Mouse (Mus musculus) T-cell, adult 2 months (primary cell): ENCODE measurements around the gene Eml6.
"Not testable (repeated sequence)": the region's sequence is repeated elsewhere in the genome, so short reads cannot be mapped to it uniquely, and the experiment has no call there.

Experiments
- DNase-seq: peaks from one replicate; pipeline ENCODE4 v3.0.0; 2022; ENCODE audit warnings: low spot score

The Eml6 gene

DNA sequence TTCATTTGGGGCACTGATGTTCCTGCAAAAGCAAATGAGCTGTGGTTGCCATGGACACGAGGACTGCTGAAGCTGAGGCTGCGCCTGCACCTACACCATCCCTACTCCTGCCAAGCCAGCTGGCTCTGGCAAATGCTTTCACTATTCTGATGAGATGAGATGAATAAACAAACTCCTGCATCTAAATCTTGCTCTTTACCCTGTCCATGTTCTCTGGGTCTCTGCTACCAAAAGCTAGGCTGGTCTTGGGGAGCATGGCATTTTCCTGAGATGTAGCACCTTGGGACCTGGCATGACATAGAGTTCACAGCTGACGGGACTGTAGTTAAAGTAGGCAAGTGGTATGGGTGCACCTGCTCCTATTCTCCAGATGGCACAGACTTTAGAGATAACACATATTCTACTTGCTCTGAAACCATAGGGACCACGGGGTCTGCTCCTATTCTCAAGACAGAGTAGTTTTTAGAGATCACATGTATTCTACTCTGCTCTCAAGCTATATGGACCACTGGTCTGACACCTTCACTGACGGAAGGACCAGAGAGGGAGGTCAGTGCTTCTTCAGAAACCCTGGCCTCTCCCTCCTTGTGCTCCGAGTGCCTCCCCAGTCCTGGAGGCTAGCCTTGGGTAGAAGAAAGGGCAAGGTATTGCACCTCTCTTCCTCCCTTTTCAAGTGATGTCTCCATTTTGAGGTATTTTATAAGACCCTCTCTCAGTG is 236.8 kb downstream of the Eml6 start:
- no peak for DNase-seq

DNA sequence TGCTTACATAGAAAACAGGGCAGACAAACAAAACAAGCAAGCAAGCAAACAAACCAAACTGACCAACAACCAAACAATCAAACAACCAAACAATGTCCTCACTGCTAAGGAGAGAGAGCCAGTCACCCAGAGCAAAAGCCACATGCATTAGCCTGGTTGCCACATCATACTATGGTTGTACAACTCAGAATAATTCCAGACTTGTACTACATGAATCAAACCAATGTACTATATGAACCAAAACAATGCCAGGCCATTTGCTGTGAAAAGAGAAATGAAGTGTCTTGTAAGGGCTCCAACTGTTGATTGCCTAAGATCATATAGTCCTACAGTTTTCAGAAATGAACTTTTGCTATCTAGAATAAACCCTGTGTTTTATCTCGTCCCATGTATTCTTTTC is 237.3 kb downstream of the Eml6 start:
- DNase-seq: no peak

DNA sequence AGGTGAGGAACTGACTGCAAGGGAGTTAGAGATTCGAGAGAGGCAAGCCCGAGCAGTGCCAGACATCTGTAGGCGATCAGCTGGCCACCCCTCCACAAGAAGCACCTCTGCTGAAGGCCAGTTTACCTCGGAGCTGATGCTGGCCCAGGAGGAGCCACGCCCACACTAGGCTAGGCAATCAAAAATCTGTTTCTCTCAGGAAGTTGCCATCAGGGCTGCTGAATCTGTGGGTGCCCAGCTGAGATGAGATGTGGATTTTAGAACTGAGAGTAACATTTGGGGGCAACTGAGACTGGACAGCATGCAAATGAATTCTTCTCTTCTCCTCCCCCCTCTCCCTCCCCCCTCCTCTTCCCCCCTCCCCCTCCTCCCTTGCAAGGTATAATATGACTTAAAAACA is 238.4 kb downstream of the Eml6 start:
- DNase-seq: no peak

DNA sequence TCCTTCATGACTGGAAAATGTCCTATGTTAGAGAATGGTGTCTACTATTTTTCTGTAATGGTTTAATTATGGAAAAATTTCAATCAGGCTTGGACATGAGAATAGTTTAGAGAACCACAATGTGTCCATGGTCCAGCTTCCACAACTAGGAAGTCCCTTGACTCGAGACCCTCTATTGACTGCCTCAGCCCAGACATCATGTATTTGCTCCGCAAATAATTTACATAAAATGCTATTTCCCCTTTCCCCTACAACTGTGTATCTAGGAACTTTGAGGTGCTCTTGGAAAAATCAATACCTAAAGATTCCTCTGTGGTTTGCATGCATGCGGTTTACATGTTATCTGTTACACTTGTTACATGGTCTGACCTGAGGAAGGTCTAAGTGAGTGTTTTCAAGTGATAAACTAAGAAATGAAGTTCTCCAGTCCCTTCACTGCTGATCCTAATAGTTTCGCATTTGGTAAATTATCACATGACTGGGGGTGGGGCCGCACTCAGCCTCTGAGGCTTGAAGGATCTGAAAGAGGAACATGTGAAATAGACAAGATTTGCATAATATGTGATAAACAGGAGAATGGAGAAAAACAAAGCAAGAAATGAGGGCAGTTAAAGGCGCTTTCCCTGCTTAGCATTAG is 239.1 kb downstream of the Eml6 start:
- DNase-seq: peak; percentile 2

DNA sequence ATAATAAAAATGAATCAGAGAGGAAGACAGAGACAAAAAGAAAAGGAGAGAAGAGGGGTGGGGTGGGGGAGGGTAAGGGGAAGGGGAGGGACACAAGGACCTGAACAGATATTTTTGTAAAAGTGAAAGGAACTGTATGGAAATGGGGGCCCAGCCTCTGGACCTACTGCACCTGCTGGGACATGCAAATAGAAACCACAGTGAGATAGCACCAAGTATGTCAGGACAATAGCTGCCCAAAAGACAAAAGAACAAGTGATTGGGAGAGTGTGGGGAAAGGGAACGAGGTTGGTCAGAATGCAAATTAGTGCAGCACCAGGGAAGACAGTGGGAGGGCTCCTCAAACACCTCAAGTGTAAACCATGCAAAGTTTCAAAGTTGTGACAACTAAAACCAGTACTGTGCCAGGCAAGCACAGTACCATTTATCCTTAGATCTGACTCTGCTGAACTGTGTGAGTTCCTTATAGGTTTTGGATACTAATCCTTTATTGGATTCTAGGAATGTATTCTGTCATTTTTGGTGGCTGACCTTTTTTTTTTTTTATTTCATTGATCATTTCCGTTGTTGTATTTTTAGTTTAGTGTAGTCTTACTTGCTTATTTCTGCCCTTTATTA is 246.3 kb downstream of the Eml6 start:
- no peak for DNase-seq

DNA sequence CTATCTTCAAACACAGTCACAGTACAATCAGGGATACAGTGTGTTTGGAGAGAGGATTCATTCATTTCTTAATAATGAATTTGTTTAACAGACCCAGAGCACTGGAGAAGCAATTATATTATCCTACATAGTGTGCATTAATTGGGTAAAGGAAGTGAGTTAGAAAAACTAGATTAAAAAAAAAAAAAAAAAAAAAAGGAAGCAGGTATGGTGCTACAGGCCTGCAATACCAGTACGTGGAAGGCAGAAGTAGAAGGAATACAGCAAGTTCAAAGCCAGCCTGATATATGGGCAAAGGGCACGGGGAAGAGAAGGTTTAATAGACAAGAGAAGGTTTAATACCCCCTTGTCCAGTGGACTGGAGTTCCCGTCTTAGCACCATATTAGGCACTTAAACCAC is 246.9 kb downstream of the Eml6 start:
- DNase-seq: no peak

DNA sequence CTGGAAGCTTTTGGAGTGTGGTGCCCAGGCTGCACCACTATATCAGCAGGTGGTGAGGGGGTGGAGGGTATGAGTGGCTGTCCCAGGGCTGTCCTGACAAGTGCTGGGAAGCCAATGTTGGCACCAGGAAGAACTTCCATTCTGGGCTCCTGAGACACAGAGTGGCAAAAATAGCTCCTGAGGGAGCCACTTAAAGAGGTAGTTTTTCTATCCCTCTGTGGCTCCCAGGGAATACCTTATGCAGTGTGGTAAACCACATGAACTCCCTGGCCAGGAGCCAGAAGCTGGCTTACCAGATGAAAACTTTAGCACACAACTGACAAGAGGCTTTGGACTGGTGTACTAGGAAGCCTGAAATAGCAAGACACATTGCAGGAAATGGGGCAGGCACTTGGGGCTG is 247.9 kb downstream of the Eml6 start:
- no peak for DNase-seq

DNA sequence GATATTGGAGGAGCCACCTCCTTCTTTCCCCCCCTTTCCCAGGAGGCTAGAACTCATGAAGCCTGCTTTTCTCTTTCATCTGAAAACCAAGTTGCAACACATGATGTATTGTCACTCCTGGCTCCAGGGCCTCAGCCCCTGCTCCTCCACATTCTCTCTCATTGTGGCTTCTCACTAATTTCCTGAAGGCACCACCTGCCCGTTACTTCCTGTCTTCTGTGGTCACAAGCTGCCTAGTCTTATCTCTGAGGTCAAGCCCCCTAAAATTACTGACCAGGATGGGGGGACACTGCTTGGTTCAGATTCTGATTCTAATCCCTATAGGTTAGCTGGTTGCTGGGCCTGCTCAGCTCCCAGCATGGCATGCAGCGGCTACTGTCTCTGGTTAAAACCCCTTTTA is 251.1 kb downstream of the Eml6 start:
- no peak for DNase-seq

DNA sequence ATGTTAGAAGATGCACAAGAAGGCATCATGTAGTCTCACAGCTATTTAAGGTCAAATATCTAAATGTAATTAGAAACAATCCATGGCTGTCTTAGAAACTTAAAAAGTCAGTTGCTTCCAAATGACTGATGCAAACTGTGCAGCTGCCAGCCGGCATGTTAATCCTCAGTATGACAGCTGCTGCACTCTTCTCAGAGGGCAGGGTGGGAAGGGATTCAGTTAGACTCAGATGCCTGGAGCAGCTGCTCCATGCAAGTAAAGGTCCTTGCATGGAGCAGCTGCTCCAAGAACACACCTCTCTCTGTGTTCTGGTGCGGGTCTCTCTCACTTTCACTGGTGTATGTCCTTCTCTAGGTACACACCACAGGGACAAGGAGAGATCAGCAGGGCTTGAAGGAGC is 251.5 kb downstream of the Eml6 start:
- no peak for DNase-seq

DNA sequence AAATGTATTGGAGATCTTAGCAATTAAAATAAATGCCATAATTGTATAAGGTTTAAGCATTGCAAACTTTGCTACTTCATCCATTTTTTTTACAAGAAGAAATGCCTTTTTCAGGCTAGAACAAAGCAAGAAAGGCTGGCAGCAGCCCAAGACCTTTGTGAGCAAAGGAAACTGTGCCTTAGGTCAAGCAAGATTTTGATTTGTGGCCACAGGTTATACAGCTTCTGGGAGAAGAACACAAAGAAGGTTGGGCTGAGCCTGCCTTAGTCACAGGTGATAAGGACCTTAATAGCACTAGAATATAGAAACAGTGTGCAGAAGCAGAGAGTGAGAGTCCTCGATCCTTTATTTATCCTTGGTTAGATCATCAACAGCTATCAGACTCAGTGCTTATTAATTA is 253.6 kb downstream of the Eml6 start:
- DNase-seq: no peak

DNA sequence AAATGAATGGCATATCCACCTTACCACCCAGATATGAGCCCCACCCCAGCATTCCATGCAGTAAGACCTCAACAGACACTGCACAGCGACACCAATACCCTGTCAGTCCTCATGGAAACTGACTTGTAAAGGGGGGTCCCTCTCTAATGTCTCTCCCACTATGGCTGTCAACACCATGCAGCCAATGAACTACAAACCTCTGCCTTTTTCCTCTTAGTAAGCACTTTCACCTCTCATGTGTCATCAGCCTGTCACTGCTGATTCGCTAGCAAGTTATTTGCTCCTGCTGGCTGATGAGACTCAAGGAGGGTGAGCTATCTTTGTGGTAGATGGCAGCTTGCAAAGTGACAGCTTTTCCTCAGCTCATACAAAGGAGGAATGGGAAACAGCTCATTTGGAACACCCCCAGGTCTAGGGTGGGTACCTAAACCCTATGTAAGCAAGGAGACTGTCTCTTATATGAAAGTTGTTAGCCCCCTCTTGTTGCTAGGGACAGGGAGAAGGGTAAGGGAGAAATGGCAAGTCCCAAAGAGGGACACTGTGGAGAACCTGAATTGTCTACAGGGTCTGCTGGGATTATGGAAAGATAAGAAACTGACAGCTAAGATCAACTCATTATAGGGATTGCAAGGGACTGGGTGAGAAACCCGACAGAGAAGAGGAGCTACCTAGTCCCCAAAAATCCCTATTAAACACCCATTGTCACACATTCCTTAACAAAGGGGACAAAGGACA is 255.0 kb downstream of the Eml6 start:
- DNase-seq: no peak

DNA sequence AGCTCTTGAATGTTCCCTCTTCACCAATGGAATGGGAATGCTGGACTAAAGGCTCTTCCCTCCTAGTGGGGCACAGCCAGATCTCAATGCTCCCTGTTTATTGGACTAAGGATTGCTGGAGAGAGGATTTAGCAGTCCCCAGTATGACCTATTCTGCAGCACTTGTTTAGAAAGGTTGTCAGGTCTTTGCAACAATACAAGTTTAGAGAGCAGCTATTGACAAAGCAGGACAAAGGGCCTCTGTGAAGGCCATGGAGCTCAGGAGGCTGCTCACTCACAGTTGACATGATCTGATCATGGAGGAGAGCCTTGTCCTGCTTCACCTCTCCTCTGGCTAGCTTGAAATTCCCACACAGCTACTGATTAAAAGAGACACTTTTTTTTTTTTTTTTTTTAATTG is 257.3 kb downstream of the Eml6 start:
- DNase-seq: no peak

DNA sequence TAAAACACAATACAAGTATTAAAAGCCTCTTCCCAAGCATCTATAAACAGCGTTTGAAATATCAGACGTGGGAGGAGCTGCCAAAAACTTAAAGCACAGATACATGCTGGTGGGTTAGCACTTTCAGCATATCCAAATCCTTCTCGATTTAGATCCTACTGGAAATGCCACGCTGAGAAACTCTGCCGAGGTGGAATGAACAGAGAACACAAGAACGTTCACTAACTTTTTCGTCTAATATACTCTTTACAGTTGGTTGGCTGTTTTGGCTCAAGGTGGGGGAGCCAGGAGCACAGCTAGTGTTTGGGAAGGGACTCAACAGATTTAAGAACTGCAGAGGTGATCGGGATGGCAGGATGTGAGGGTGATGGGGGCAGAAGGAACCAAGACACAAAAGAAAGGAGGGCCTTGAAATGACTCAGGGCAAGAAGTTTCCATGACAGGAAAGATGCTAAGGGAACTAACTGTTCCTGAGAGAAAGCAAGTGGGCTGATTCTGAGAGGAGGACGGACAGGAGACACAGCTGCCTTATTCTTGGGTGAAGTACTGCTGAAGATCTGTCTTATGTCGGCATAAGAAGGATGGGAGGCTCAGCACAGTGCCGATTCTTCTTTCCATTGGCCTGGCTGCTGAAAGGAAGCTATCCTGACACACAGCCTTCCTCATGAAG is 259.4 kb downstream of the Eml6 start:
- no peak for DNase-seq

DNA sequence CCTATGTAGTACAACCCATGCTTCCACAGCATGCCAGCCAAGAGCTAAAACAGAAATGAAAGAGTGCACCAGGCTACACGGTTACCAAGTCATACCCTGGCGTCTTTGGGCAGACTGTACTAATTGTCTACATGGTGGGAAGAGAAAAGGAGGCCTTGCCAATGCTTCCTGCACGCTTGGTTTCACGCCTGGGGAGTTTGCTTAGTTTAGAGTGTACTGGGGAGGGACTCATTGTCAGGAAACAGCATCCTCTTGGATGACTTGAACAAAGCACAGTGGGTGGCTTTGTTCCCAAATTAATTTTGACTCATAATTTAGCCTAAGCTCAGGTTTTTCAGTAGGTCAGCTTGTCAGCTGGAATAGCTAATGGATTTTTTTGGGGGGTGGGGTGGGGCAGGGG is 260.8 kb downstream of the Eml6 start:
- no peak for DNase-seq

DNA sequence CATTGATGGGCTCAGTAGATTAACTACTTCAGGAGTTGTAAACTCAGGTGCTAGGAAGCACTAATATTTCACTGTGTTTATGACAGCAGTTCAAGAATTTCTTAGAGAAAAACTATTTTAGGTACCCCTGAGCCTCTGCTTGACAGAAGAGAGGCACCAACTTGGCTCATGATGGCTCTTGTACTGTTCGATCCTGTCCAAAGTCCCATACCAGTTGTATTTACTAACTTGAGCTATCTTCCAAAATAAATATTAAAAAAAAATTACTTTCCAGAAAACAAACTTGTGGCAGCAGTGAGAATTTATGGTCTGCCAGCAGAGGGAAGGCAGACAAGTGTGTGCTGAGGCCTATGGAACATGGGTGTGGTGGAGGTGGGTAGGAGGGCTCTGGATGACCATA is 263.1 kb downstream of the Eml6 start:
- DNase-seq: no peak

DNA sequence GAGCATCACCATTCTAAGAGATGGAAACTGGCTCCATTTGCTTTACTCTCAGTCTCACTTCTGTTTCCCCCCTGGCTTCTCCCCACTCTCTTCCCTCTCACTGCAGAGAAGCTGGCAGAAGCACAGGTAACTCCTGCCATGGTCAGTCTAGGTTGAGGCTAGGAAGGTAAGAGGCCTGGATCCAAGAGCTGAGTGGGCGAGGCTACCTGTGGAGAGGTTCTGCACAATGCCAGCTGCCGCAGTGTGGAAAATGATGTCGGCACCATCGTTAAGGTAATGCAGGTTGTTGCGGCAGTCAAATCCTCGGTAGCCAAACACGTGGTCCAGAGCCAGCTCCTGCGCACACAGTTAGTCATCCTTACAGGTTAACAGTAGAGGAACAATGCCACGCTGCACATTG is 264.4 kb downstream of the Eml6 start:
- no peak for DNase-seq

DNA sequence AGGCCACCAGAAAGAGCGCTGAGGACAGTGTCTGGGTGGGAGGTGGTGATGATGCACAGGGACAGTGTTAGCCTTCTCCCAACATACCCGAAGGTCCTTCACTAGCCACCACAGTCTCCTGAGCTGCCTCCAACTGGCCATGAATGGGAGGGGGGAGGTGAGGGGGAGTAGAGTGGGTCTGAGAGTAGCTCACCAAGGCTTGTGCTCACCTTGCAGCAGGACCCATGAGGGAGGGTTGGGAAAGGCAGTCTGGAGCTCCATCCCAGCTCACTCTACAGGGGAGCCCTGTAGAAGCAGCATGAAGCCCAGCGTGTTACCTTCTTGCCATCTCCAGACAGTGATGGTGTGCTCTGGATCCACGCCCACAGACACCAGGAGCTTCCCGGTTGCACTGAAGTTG is 267.2 kb downstream of the Eml6 start:
- DNase-seq: no peak

DNA sequence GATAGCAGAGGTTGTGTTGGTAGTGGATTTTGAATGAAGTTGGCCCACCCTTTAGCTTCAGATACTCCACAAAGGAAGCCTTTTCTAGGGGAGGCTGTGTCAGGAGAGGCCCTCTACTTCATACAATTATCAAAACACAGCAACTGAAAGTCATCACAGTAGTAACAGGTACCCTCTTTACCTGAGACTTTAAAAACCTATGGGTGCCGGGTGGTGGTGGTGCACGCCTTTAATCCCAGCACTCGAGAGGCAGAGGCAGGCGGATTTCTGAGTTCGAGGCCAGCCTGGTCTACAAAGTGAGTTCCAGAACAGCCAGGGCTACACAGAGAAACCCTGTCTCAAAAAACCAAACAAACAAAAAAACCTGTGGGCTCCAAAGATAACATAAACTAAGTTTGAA is 269.8 kb downstream of the Eml6 start:
- not testable (repeated sequence) for DNase-seq

DNA sequence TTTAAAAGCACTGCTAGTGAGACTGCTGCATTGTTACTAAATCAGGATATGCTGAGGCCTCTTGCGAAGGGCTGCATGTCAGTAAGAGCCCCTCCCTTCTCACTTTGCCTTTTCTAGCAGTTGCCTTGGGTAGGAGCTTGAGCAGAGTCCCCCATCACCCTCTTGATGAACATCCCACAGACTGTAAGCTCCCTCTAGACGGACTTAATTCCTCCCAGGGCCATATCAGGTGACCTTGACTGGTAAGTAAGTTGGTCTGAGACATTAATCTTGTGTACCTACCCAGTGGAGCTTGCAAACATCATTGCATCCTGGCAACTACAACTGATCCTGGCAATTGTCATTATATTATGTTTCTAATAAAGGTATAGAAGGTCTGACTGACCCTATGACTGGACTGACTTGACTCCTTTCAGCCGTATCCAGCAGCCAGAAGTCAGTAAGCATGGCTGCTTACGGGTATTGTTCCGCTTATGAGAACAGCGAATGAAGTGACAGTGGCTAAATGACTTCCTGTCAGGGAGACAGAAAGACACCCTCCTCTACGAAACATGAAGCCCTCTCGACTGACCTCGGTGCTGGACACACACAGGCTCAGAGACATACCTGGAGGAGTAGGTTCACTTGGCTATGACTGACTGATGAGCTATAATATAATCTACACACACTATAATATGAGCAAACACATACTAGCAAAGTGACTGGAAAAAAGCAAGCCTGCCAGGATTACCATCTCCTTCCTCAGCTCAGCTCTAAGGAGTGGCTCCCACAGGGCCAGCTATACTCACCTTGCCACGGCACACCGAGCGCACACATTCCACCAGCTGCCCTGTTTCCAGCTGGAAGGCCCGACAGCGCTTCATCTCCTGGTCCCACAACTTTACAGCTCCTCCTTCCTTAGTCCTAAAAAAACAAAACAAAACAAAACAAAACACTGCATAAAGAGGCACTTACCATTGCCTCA is 273.9 kb downstream of the Eml6 start:
- DNase-seq: no peak

DNA sequence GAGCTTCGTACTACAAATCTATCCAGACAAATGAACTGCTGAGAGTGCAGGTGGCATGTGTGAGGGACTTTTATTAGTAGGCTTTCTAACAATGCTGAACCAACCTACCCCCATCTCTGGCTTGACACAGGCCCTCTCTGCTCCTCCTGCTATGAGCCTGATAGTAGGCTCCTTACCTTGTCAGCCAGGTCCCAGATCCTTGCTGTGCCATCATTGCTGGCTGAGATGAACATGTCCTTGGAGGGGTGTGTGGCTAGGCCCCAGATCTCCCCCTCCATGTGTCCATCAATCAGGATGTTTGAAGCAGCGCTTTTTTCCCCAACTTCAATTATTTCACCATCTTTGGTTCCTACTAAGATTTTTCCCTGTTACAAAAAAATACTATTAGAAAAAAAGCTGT is 274.8 kb downstream of the Eml6 start:
- no peak for DNase-seq

DNA sequence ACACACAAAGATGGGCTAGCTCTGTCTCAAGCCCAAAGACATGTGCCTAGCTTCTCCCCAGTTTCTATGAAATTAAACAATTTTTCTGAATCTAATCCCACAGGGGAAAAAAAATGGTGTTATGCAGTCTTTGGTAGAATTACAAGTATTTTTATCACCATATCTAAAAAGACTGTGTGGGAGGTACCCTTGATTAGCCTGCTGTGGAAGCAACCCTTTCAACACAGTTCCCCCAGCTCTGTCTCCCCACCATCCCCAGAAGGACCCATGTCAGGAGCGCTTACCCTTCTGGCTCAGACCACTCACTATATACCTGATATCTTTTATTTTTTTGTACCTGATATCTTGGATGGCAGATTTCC is 276.4 kb downstream of the Eml6 start:
- no peak for DNase-seq
